Mouse (Mus musculus) forebrain, embryonic 13.5 days (tissue): Measurements from ENCODE around the gene Cacna1h. TPM values are rescaled to one million over a fixed set of nuclear protein-coding genes. Genes with fewer than 3 reads are reported as not detected.
A peak's percentile ranks its signal among the peaks of the same experiment; 100 is the strongest.

Source experiments
- ATAC-seq: fragments of 200-750 bp; cut with Nextera tagmentation; 2 replicates; pipeline ENCODE4 v1.8.0; 2017
- H3K27ac ChIP-seq: fragments of 300-500 bp; sonication (generic); 2 replicates; pipeline ENCODE4 v1.5.1; 2015; ENCODE audit warnings: inconsistent platforms, mild to moderate bottlenecking, moderate library complexity
- H3K27me3 ChIP-seq: fragments of 300-500 bp; sonication (generic); 2 replicates; pipeline ENCODE4 v1.6.1; 2015; ENCODE audit warnings: mild to moderate bottlenecking, inconsistent platforms
- H3K36me3 ChIP-seq: fragments of 300-500 bp; sonication (generic); 2 replicates; pipeline ENCODE4 v1.6.1; 2015; ENCODE audit warnings: mild to moderate bottlenecking, inconsistent platforms; ENCODE audit not compliant: poor library complexity, severe bottlenecking
- H3K4me1 ChIP-seq: fragments of 300-500 bp; sonication (generic); 2 replicates; pipeline ENCODE4 v1.6.1; 2015; ENCODE audit warnings: inconsistent platforms
- H3K4me2 ChIP-seq: fragments of 300-500 bp; sonication (generic); 2 replicates; pipeline ENCODE4 v1.6.1; 2015; ENCODE audit warnings: inconsistent platforms, mild to moderate bottlenecking, moderate library complexity
- H3K4me3 ChIP-seq: fragments of 300-500 bp; sonication (generic); 2 replicates; pipeline ENCODE4 v1.5.1; 2015; ENCODE audit warnings: mild to moderate bottlenecking, inconsistent platforms
- H3K9ac ChIP-seq: fragments of 300-500 bp; sonication (generic); 2 replicates; pipeline ENCODE4 v1.6.1; 2015; ENCODE audit warnings: mild to moderate bottlenecking, inconsistent platforms
- H3K9me3 ChIP-seq: fragments of 300-500 bp; sonication (generic); replicated peaks from 2 replicates; pipeline ENCODE4 v1.6.1; 2016; ENCODE audit warnings: inconsistent platforms
- WGBS: fragments of 180-500 bp; shearing (Covaris S2); methylation state at CpG from one replicate; pipeline ENCODE4 v1.1.7; 2015; 5-methylcytosine and 5-hydroxymethylcytosine counted together
- polyA plus RNA-seq: library from polyadenylated mRNA; unstranded; fragments of >200 nt; fragmentation: Nextera tagmentation; extraction: Ambion mirVana; gene quantifications from 2 replicates; pipeline ENCODE4 v1.2.1, GENCODE M21; 2015

Cacna1h gene
- polyA plus RNA-seq, 1 experiment from 2014 or later = 7.9 TPM

GRCm38 (mm10) chr17:25416219-25416618 lies 17.4 kb downstream of the Cacna1h start:
- Histone ChIP-seq H3K27ac (peak overlapping the region; percentile 11; the same call in 1 of the 2 replicates), H3K27me3 (peaks cover 14% of the 10 kb centered on the region), H3K4me1 (peaks cover 66% of the 10 kb centered on the region), H3K9me3 (no peaks in the 10 kb centered on the region), H3K9ac (peak overlapping the region; percentile 50; the same call in 1 of the 2 replicates), H3K4me2 (no peak overlapping the region; the same call in 1 of the 2 replicates), H3K4me3 (no peak overlapping the region), H3K36me3 (no peaks in the 10 kb centered on the region)
- ATAC-seq = 0 out of 2 replicates have a peak, but pooled peaks have one; percentile 14
- WGBS = 14% methylated on average over 3 of the region's 3 CpGs

- Histone ChIP-seq H3K4me3 (no peak overlapping the region), H3K4me1 (peaks cover 68% of the 10 kb centered on the region), H3K9ac (peak overlapping the region; percentile 50; the same call in 1 of the 2 replicates), H3K27me3 (peaks cover 14% of the 10 kb centered on the region), H3K36me3 (no peaks in the 10 kb centered on the region), H3K4me2 (peak overlapping the region; percentile 19; the same call in 1 of the 2 replicates), H3K9me3 (no peaks in the 10 kb centered on the region), H3K27ac (peak overlapping the region; percentile 11; the same call in 1 of the 2 replicates)
- WGBS = 3% methylated on average over 6 of the region's 6 CpGs
- 0 out of 2 replicates have a peak, but pooled peaks have one; percentile 11 for ATAC-seq
Observed at GRCm38 (mm10) chr17:25415421-25415913, 18.1 kb downstream of the Cacna1h start.

DNA sequence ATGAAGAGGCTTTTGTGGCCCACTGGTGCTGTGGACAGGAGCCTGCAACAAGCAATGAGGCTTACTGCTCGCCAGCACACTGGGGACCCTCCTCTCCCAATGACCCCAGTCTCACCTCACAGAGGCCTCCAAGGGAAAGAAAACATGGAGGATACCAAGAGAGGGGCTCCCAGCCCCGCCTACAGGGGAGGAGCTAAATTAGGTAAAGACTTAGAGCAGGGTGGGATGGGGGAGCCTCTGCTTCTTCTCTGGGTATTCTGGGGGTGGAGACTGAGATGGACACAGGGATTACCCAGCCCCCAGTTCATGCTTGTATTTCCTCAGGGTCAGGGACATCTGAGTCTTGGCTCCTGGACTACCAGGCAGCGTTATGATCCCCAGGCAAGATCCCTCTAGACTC lies 18.7 kb downstream of the Cacna1h start:
- ATAC-seq = no peak
- Histone ChIP-seq H3K36me3 (no peaks in the 10 kb centered on the region), H3K4me2 (no peak overlapping the region), H3K9ac (no peak overlapping the region), H3K4me3 (no peak overlapping the region), H3K4me1 (peaks cover 68% of the 10 kb centered on the region), H3K27me3 (peaks cover 18% of the 10 kb centered on the region), H3K9me3 (no peaks in the 10 kb centered on the region), H3K27ac (no peak overlapping the region; the same call in 1 of the 2 replicates)
- WGBS = 36% methylated on average over 3 of the region's 3 CpGs

- no peak overlapping the region for H3K4me2 ChIP-seq
- H3K36me3 ChIP-seq = no peaks in the 10 kb centered on the region
- no peak for ATAC-seq
- no peak overlapping the region for H3K4me3 ChIP-seq
- H3K27ac ChIP-seq = no peak overlapping the region
- WGBS = 78% methylated on average over 4 of the region's 4 CpGs
- peaks cover 25% of the 10 kb centered on the region for H3K27me3 ChIP-seq
- peaks cover 68% of the 10 kb centered on the region for H3K4me1 ChIP-seq
- H3K9me3 ChIP-seq = no peaks in the 10 kb centered on the region
- no peak overlapping the region for H3K9ac ChIP-seq
Observed at GRCm38 (mm10) chr17:25414209-25414608, 19.4 kb downstream of the Cacna1h start.

GRCm38 (mm10) chr17:25411251-25411650 lies 22.3 kb downstream of the Cacna1h start:
- no peak overlapping the region for H3K4me2 ChIP-seq
- H3K4me3 ChIP-seq = no peak overlapping the region
- H3K9me3 ChIP-seq = no peaks in the 10 kb centered on the region
- ATAC-seq = no peak
- no peaks in the 10 kb centered on the region for H3K36me3 ChIP-seq
- peak overlapping the region; percentile 14 for H3K27ac ChIP-seq
- no peak overlapping the region for H3K9ac ChIP-seq
- peaks cover 51% of the 10 kb centered on the region for H3K27me3 ChIP-seq
- 73% methylated on average over 4 of the region's 4 CpGs for WGBS
- peaks cover 65% of the 10 kb centered on the region for H3K4me1 ChIP-seq

- no peak overlapping the region for H3K4me2 ChIP-seq
- ATAC-seq = no peak
- H3K4me3 ChIP-seq = no peak overlapping the region
- no peaks in the 10 kb centered on the region for H3K9me3 ChIP-seq
- 22% methylated on average over 7 of the region's 7 CpGs for WGBS
- H3K9ac ChIP-seq = no peak overlapping the region
- no peaks in the 10 kb centered on the region for H3K36me3 ChIP-seq
- peaks cover 51% of the 10 kb centered on the region for H3K27me3 ChIP-seq
- peak overlapping the region; percentile 14 for H3K27ac ChIP-seq
- peaks cover 65% of the 10 kb centered on the region for H3K4me1 ChIP-seq
Observed at GRCm38 (mm10) chr17:25410786-25411185, 22.8 kb downstream of the Cacna1h start.

DNA sequence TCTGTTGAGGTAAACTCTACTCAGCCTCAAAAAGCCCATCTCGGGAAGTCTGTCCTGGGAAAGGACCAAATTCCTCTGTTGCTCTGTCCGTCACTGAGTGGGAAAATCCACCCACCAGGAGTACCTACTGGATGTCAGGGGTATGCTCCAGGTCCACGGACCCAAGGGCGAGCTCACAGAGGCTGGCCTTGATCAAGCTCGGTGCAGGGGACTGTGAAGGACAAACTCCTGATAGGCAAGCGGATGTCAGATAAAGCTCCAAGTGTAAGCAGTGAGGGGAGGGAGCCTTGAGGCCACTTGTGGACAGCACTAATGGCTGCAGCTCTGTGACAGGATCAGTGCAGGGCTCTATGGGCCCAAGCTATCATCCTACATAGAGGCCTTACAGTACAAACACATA lies 23.4 kb downstream of the Cacna1h start:
- WGBS = 80% methylated on average over 6 of the region's 6 CpGs
- ATAC-seq = no peak
- H3K4me3 ChIP-seq = no peak overlapping the region
- H3K27ac ChIP-seq = peak overlapping the region; percentile 14
- H3K36me3 ChIP-seq = no peaks in the 10 kb centered on the region
- peaks cover 65% of the 10 kb centered on the region for H3K4me1 ChIP-seq
- no peak overlapping the region for H3K9ac ChIP-seq
- peaks cover 51% of the 10 kb centered on the region for H3K27me3 ChIP-seq
- H3K9me3 ChIP-seq = no peaks in the 10 kb centered on the region
- H3K4me2 ChIP-seq = no peak overlapping the region

DNA sequence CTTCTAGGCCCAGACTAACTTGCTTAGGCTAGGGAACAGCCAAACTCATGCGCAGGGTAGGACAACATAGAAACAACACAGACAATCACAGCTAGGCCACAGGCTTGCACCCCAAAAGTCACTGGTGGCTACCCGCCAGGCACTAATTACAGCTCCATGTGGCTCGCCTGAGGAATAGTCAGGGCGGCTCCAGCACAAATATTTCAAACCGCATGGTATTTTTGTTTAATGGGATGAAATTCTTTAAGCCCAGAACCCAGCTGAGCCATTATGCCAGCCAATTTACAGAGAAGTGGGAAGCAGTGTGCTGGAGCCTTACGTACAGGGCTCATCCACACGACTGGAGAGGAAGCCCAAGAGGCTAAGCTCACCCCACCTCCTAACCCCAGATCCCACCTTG lies 24.0 kb downstream of the Cacna1h start:
- H3K9me3 ChIP-seq = no peaks in the 10 kb centered on the region
- WGBS = 41% methylated on average over 7 of the region's 7 CpGs
- H3K4me2 ChIP-seq = no peak overlapping the region
- peak overlapping the region; percentile 14 for H3K27ac ChIP-seq
- no peak overlapping the region for H3K9ac ChIP-seq
- H3K27me3 ChIP-seq = peaks cover 56% of the 10 kb centered on the region
- no peak for ATAC-seq
- H3K36me3 ChIP-seq = no peaks in the 10 kb centered on the region
- no peak overlapping the region for H3K4me3 ChIP-seq
- H3K4me1 ChIP-seq = peaks cover 65% of the 10 kb centered on the region

DNA sequence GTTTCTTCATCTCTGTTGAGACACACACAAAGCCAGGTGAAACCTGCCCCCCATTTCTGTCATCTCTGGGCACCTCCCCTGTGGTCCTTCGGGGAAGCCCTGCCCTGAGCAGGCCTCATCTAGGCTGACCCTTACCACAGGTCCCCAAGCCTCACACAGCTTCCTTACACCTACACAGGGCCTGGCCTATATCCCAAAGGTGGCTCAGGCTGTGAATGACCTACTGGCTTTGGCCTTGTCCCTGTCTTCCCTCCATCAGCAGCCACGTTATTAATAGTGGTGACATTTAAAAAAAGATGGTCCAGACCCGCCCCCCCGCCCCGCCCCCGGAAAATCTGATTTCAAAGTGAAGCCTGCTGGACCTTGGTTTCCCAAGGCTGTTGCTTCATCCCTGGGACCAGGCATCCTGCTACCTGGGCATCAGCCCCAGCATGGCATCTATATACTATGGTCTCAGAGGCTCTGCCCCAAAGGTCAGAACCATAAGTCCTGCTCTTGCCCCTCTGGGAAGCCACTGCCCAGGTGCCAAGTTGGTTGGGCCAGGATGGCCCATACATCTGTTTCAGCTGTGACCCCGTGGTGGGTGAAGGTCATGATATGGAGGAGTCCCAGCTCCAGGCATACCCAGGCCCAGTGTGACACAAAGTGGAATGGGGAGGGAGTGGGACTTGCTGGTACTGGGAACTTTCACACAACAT lies 25.1 kb downstream of the Cacna1h start:
- Histone ChIP-seq H3K4me2 (no peak overlapping the region), H3K27ac (no peak overlapping the region), H3K4me3 (no peak overlapping the region), H3K27me3 (peaks cover 59% of the 10 kb centered on the region), H3K9ac (no peak overlapping the region), H3K36me3 (no peaks in the 10 kb centered on the region), H3K4me1 (peaks cover 77% of the 10 kb centered on the region), H3K9me3 (no peaks in the 10 kb centered on the region)
- ATAC-seq = no peak
- 86% methylated on average over 7 of the region's 7 CpGs for WGBS

DNA sequence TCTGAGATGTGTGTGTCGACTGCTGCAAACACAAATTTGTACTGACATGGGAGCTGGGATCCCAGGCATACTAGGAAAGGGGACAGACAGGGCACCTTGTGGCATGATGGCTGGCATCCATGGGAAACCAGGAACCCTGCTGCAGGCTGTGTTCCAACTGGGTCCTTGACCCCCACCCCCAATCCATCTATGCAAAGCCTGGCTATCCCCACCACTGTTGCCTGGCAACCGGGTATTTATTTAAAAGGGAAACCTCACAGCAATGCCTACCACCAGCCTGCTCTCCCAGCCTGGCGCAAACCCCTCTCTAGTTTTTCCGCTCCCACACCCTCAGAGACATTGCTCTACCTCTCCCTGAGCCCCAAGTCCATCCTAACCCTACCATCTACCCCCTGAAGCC lies 26.2 kb downstream of the Cacna1h start:
- Histone ChIP-seq H3K27ac (0 out of 2 replicates have a peak overlapping the region, but pooled peaks have one; percentile 2), H3K4me3 (no peak overlapping the region), H3K4me1 (peaks cover 79% of the 10 kb centered on the region), H3K4me2 (no peak overlapping the region), H3K9me3 (no peaks in the 10 kb centered on the region), H3K36me3 (no peaks in the 10 kb centered on the region), H3K27me3 (peaks cover 70% of the 10 kb centered on the region), H3K9ac (peak overlapping the region; percentile 28; the same call in 1 of the 2 replicates)
- ATAC-seq = no peak
- WGBS = 63% methylated on average over 4 of the region's 4 CpGs

- Histone ChIP-seq H3K27me3 (peaks cover 78% of the 10 kb centered on the region), H3K4me1 (peaks cover 83% of the 10 kb centered on the region), H3K4me3 (no peak overlapping the region), H3K4me2 (peak overlapping the region; percentile 26), H3K9me3 (no peaks in the 10 kb centered on the region), H3K9ac (no peak overlapping the region), H3K36me3 (no peaks in the 10 kb centered on the region), H3K27ac (peak overlapping the region; percentile 57)
- peak; percentile 59 for ATAC-seq
- 3% methylated on average over 6 of the region's 6 CpGs for WGBS
Observed at GRCm38 (mm10) chr17:25406011-25406441, 27.6 kb downstream of the Cacna1h start.

GRCm38 (mm10) chr17:25405224-25405895 lies 28.2 kb downstream of the Cacna1h start:
- Histone ChIP-seq H3K4me3 (no peak overlapping the region), H3K27me3 (peaks cover 84% of the 10 kb centered on the region), H3K4me1 (peaks cover 76% of the 10 kb centered on the region), H3K9ac (no peak overlapping the region; the same call in 1 of the 2 replicates), H3K36me3 (no peaks in the 10 kb centered on the region), H3K27ac (peak overlapping the region; percentile 57), H3K9me3 (no peaks in the 10 kb centered on the region), H3K4me2 (peak overlapping the region; percentile 26)
- no peak; the same call in 1 of the 2 replicates for ATAC-seq
- WGBS = 3% methylated on average over 9 of the region's 10 CpGs
